Mouse (Mus musculus): ENCODE measurements around the gene Zfp583. TPM values are rescaled to one million over a fixed set of nuclear protein-coding genes. Genes with fewer than 3 reads are reported as not detected.
"Not testable (repeated sequence)": the region's sequence is repeated elsewhere in the genome, so short reads cannot be mapped to it uniquely, and the experiment has no call there.

Gene Zfp583
- total RNA-seq (2021): 1 to 10 TPM; 1.8 to 2.5 TPM

DNA sequence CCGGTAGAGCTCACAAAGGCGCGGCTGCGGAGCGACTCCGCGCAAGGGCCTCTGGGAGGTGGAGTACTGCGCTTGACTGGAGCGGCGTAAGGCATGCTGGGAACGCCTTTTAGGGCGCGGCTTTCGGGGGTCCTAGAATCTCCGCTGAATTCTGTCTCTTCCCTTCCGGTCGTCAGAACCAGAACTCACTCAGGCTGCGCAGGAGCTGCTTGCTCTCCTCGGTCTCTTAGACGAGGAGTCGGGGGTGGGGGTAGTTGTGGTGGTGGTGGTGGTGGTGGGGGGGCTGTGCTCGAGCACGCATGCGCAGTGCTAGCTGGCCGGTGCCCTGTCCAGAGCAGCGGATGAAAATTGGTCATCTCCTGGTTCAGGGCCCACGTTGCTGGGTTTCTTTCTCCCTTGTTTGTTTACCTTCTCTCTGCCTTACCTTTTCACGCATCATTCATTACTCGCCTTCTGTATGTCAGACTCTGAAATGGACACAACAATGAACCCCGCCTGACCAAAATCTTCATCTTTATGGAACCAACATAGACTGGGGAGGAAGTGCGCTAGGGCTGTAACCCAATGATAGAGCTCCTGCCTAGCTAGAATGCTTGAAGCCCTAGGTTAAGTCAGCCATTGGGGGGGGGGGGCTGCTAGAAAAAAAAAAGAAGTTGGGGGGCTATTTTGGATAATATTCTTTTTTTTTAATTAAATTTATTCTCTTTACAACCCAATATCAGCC, at the start of gene Zfp583:
Gene Zfp583 (minus strand): TSS at position 53 of the 724 bp plus-strand sequence.
- peak; percentile 85 for DNase-seq

DNA sequence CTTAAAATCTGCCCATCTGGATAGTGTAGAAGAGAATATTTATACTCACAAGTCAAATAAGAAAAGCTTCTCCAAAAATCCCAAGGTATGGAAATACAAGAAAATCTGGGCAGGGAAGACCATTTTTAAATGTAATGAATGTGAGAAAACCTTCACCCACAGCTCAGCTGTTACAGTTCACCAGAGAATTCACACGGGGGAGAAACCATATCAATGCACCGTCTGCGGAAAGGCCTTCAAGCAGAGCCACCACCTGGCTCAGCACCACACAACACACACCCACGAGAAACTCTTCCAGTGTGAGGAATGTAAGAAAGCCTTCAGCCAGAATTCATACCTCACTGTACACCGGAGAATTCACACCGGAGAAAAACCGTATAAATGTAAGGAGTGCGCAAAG, 47.4 kb upstream of the Zfp583 start:
- DNase-seq: no peak

DNA sequence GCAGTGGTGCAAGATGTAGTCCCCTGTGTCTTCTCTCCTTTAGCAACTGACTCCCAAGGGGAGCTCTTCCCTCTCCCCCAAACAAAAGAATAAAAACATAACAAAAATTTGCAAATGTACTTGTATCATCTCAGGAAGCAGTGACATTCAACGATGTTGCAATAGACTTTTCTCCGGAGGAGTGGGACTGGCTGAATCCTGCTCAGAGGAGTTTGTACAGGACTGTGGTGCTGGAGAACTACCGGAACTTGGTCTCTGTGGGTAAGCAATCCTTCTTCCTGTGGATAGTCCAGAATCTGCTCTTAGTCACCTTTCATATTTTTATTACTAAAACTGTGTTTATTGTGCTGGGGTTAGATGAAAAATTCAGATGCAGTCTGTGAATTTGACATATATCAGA, 41.9 kb upstream of the Zfp583 start:
- no peak for DNase-seq

DNA sequence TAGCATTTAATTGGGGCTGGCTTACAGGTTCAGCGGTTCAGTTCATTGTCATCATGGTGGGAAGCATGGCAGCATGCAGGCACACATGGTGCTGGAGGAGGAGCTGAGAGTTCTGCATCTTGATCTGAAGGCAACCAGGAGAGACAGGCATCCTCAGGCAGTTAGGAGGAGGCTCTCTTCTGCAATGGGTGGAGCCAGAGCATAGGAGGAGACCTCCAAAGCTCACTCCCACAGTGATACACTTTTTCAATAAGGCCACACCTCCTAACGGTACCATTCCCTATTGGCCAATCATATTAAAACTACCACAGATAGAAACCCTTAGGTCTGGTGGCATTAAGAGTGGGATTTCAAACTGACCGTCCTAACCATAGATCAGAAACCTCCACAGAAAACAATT, 38.4 kb upstream of the Zfp583 start:
- DNase-seq: no peak

DNA sequence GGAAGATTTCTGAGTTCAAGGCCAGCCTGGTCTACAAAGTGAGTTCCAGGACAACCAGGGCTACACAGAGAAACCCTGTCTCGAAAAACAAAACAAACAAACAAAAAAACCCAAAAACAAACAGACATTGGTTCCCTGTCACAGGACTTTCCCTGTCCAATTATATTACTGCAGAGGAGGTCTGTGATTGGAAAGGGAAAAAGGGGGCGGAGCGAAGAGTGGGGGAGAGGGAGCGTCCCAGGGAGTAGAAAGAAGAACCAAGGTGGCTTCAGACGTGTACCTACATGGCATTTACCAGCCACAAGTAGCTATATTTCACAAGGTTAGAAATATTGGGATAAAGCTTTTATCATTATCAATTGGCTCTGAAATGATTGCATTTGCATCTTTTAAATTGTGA, 37.1 kb upstream of the Zfp583 start:
- DNase-seq: not testable (repeated sequence)

DNA sequence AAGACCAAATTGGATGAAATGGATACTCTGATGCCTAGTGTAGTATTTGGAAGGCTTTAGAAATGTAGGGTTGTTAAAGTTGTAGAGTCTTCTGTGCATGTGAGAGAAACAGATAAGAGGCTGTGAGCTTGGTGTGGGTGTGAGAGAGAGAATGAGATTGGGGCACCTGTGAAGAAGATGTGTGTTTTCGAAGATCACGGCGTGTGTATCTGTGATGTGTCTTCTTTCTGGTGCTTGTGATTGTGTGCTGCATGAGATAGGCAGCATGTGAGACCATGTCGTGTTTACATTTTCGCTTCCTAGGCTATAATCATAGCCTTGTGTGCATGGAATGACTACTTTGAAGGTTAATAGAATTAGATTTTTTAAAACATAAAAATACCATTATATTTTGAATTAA, 36.1 kb upstream of the Zfp583 start:
- DNase-seq: no peak

DNA sequence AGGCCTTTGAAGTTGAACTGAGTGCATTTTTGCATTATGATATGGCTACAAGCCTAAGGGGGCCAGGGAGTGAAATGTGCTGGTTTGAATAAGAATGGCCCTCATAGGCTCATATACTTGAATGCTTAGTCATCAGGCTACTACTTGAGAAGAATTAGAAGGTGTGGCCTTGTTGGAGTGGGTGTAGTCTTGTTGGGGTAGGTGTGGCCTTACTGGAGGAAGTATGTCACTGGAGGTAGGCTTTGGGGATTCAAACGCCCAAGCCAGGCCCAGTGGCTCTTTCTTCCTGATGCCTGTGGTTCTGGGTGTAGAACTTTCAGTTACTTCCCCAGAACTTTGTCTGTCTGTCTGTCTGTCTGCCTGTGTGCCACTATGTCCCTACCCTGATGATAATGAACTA, 33.7 kb upstream of the Zfp583 start:
- DNase-seq: no peak

DNA sequence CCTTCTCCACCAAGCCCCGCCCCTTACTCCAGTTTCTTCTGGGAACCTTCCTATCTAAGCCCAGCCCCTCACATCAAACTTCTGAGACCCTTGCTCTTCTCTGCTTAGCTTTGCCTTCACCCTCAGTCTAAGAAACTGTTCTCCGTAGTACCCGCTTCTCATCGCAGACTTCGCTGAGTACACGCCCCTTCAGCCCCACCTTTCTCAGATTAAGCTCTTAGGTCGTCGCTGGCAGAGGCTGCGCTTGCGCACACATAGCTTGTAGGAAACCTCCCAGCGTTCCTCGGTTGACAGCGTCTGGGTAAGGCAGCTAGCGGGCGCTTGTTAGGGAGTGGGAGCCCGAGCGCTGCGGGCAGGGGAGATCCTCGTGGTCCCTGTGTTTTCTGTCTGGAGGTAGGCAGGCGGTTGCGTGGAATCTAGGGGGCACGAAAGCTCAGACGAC, 32.0 kb upstream of the Zfp583 start, which contains the start of gene Zfp78:
Gene Zfp78 (plus strand): TSS at position 234 of the 442 bp plus-strand sequence.
- DNase-seq: no peak

DNA sequence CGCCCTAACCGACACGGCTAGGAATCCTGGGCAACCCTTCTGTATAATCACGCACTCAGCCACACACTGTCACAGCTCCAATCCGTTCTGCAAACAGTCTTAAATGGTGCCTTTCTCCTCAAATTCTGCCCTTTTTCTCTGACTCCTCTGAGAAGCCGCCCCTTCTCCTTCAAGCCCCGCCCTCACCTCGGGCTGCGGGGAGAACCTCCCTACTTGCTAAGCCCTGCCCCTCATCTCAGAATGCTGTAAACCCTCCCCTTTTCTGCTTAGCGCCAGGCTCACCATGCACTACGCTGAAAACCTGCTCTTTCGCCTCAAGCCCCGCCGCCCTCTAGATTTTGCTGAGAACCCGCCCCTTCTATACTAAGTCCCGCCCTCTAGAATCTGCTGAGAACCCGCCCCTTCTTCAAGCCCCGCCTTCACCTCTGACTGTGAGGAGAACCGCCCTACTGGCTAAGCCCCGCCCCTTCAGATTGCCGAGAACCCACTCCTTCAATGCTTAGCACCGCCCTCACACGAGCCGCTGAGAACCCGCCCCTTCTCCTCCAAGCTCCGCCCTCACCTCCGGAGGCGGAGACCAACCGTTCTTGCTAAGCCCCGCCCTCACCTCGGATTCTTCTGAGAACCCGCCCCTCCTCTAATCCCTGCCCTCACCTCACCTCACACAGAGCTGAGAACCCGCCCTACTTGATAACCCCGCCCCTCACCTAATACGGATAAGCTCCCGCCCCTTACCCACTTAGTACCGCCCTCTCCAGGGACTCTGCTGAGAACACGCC, 31.4 kb upstream of the Zfp583 start:
- peak; percentile 98 for DNase-seq

DNA sequence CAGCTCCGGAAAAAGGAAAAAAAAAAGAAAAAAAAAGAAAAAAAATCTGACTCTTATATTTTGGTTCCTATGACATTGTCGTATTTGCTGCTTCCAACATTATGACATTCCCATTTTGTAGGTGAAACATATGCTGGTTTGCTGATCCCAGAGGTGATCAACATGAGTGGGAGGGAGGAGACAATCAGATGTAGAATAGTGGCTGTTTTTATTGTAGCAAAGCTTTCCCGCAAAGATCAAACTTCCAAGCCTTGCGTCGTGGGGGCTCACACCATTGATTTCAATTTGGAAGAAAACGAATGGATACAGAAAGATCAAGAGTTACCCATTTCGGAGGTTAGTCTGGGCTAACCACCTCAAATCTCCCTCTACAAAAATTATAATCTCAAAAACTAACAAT, 30.7 kb upstream of the Zfp583 start:
- DNase-seq: no peak

DNA sequence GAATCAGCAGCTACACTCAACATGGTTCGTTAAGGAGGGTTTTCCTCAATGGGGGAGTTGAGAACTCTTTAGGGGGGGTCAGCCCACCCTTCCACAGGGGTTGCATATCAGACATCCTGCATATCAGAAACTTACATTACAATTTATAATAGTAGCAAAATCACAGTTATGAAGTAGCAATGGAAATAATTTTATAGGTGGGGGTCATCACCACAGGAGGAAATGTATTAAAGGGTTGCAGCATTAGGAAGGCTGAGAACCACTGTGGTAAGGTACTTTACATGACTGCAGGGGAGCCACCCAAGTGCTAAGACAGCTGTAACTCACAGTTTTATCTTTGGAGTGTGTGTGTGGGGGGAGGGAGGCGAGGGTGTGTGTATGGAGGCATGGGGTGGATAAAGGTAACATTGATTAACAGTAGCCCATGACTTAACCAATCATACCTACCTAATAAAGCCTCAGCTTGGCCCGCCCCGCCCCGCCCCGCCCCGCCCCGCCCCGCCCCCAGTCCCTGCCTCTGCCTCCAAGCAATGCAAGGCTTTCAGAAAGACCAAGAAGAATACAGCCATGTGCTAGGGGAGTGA, 29.5 kb upstream of the Zfp583 start:
- no peak for DNase-seq

DNA sequence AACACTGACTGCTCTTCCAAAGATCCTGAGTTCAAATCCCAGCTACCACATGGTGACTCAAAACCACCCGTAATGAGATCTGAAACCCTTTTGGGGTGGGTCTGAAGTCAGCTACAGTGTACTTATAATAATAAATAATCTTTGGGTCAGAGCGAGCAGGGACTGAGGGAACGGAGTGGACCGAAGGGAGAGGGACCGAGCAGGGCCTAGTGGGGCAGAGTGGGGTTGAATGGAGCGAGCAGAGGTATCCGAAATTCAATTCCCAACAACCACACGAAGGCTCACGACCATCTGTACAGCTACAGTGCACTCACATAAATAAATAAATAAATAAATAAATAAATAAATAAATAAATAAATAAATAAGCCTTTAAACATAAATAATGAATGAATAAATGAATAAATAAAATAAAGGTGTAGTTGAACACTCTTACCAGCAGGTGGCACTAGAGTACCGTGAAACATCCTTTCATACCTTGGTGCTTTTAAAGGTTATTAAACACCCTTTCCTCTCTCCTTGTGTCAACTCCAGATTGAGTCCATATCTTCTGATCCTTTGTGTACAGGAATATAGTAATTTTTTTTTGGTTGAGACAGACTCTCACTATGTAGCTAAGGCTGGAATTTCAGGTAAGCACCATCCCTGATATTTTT, 28.0 kb upstream of the Zfp583 start:
- peak; percentile 37 for DNase-seq

DNA sequence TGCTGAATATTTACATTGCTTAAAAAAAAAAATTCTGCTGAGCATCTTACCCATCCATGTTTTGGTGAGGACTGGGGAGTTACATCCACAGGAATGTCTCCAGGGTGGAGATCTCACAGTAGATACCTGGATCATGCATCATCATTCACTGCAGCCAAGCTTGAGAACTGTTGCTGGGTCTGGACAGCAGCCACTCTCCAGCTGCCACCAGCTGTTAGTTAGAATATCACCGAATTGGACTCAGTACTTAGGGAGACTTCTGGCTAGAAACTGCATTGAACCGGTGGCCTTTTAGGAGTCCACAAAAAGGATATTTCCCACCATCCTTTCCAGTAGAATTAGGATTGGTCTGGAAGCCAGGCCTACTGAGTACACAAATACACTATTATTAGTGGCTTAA, 27.0 kb upstream of the Zfp583 start:
- DNase-seq: peak; percentile 49

DNA sequence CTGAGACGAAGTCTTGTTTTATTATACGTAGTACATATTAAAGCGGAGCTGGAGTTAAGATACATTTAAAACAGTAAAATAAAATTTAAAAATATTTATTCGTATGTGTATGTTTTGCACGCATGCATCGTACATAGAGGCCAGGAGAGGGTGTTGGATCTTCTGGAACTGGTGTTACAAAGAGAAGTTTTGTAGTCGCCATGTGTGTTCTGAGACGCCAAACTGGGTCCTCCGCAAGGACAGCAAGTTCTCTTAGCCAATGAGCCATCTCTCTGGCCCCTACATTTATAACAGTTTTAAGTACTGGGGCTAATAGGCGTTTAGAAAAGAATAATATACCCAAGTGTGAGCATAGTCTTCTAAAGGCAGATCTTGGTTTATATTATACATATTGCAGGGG, 13.0 kb upstream of the Zfp583 start:
- DNase-seq: no peak

DNA sequence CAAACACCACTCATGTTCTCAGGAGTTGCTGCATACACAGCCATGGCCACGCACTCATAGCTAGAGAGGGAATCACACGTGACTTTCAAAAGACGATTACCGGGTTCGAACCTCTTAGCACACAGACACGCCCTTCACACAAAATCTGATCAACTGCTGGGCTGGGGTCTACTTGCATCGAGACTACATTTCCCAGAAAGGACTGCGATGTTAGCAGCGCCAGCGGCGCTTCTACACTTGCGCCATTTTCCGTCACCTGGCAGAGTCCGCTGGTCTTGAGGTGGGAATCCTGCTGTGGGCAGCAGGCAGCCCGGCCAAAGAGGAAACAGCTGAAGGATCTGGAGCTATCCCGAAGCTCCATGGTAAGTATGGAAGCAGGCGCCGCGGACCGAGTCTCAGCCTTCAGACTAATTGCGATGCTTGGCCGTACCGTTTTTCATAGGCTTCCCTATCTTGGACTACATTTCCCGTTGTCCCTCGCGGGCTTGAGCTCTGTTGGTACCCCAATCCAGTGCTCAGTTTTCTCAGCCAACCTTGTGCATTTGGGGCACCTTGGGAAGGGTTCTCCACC, 12.5 kb upstream of the Zfp583 start, which contains the start of gene Gm3854:
Gene Gm3854 (plus strand): TSS at position 259 of the 571 bp plus-strand sequence.
- DNase-seq: peak; percentile 49

DNA sequence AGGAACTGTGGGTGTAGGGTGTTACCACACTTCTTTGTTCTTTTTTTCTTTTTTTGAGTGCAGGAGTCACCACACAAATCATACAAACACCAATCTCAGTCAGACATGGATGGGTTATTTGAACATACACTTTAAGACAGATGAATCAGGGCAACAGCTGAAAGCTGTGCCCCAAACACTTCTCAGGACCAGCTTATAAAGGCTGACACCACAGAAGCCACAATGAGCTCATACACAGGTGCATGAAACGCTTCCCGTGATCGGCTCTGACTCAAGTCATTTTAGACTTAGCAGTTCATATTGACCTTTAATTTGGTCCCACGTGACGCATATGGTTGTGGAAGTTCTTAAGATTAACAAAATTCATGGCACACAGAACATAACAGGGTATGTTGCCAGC, 8.8 kb upstream of the Zfp583 start:
- DNase-seq: no peak

DNA sequence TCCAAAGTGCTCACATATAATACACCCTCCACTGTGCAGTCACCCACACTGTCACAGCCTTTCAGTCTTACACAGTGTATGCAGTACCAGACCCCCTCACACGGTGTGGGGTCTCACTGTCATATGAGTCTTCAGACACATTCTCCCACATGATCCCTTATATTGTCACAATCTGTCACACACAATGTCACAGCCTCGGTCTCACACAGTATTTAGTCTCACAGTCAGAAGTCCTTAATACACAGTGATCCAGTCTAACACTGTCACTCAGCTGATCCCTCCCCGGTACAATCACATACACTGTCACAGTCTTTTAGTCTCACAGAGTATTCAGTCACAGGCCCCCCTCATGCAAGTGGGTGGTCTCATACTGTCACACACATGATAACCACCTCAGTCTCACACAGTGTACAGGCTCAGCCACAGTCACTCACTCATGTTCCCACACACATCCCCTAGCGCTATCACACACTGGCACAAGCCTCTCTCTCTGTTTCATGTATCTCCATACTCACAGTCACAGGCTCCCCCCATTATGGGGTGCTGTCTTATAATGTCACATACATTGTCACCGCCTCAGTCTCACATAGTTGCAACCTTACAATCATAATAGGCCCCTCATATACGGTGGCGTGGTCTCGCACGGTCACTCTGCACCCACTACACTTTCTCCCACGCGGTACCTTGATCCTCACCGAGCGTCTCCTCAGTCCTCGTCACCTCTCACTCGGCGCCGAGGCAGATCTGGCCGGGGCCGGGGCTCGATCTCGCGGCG, 440 bp downstream of the Zfp583 start:
- DNase-seq: no peak

DNA sequence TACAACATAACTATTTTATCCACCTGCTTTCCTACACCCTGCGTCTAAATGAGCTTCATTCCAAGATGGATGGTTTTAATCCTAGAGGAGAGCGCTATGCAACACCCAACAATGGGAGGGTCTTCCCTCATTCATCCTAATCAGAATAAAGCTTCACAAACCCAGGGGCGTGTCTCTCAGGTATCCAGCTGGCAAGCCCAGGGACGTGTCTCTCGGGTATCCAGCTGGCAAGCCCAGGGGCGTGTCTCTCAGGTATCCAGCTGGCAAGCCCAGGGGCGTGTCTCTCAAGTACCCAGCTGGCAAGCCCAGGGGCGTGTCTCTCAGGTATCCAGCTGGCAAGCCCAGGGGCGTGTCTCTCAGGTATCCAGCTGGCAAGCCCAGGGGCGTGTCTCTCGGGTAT, 30.3 kb downstream of the Zfp583 start:
- not testable (repeated sequence) for DNase-seq

DNA sequence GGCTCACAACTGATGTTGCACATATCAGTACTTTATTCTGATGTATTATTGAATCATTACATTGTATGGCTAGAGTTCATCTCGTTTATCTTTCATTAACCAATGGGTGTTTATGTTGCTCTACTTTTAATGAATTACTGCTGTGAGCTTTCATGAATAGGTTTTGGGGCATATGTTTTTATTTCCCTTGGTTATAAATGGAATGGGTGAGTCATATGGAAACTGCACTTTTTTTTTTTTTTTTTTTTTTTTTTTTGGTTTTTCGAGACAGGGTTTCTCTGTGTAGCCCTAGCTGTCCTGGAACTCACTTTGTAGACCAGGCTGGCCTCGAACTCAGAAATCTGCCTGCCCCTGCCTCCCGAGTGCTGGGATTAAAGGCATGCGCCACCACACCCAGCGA, 40.0 kb downstream of the Zfp583 start:
- not testable (repeated sequence) for DNase-seq

DNA sequence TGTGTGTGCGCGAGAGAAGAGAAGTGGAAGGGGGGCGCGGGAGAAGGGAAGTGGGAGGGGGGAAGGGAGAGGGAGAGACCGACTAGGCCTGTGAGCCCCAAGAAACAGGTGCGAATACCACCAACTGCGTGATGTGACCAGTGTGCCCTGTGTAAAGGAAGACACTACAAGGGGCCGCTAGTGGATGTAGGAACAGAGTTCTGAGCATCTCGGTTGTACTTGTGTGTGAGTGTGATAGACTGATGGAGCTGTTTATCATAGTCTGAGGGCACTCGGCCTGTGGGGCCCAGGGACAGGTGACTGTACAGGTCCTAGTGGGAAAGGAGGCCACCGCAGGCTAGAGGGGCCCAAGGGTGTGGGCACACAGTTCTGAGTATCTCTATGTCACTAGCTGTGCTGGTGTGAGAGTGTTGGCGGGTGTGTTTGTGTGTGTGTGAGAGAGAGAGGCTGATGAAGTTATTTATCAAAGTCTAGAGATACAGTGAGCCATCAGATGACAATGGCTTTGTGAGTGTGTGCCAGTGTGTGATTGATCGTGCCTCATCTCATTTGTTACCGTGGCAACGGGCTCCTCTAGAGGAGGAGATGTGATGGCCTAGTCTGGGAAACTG, 44.1 kb downstream of the Zfp583 start:
- DNase-seq: no peak
